Mouse (Mus musculus): Measurements from ENCODE around the gene Serpina1e.
"Not testable (repeated sequence)": the region's sequence is repeated elsewhere in the genome, so short reads cannot be mapped to it uniquely, and the experiment has no call there.

Serpina1e gene

DNA sequence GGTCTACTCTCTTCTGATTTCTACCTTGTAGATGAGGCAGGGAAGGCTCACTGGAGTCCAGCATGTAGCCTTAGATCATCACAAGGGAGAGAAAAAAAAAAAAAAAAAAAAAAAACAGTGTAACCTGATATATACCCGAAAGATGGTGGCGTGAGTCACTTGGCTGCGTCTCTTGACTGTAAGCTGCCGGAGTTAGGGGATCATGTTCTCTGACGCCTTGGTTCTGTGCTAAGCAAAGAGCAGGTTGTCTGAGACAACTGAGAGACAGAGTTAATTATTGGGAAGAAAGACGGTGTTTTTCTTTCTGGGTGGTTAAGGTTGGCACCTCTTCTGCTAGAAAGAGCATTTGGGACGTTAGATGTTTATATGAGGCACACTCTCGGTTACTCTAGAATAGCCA lies 4.1 kb upstream of the Serpina1e start:
- DNase-seq (ENCODE audit: low spot score in 2 of 2): no peak

GRCm38 (mm10) chr12:103962337-103962736 lies 3.6 kb upstream of the Serpina1e start:
- DNase-seq (ENCODE audit: low spot score in 2 of 2): no peak

DNA sequence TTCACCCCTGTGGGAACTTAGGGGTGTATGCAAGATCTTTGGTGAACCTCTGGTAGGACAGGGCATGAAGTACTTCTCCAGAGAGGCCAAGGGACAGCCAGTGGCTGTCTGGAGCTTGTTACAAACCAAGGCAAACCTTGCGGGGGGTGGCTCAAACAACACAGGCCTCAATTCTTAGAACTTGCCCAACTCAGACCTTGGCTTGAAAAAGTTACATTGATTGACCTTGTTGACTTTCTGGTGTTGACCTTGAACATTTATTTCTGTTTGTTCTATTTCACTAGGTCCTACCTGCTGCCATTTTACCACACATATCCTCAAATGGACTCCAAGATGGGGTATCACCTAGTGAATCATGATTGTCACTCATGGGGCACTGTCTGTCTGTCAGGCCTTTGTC lies 2.9 kb upstream of the Serpina1e start:
- no peak for DNase-seq (ENCODE audit: low spot score in 2 of 2)

DNA sequence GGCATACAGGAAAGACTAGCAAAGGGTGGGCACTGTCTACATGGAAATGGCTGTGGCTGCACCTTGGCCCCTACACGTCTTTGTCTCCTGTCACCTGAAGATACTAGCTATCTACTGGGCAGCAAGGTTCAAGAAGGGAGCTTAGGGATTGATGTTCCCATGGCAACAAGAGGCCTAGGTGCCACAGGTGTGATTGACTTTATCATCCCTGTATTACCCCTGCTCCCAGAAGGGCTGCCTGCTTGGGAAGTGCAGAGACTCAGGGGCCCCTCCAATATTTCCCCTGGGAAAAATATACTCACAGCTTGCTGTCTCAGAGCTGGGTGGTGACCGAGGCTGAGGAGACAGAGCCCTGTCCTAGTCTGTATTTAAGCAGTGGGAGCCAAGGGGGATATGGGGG lies 2.2 kb downstream of the Serpina1e start:
- not testable (repeated sequence) for DNase-seq (ENCODE audit: low spot score in 2 of 2)

GRCm38 (mm10) chr12:103952972-103953371 lies 5.8 kb downstream of the Serpina1e start:
- DNase-seq (ENCODE audit: low spot score in 2 of 2): not testable (repeated sequence)

- DNase-seq (ENCODE audit: low spot score in 2 of 2): no peak
Measured at GRCm38 (mm10) chr12:103946243-103946642, 12.5 kb downstream of the Serpina1e start.

GRCm38 (mm10) chr12:103909181-103909580 lies 49.6 kb downstream of the Serpina1e start:
- DNase-seq (ENCODE audit: low spot score in 2 of 2): not testable (repeated sequence)

- DNase-seq (ENCODE audit: low spot score in 2 of 2): not testable (repeated sequence)
Measured at GRCm38 (mm10) chr12:103907746-103908145, 51.0 kb downstream of the Serpina1e start.

DNA sequence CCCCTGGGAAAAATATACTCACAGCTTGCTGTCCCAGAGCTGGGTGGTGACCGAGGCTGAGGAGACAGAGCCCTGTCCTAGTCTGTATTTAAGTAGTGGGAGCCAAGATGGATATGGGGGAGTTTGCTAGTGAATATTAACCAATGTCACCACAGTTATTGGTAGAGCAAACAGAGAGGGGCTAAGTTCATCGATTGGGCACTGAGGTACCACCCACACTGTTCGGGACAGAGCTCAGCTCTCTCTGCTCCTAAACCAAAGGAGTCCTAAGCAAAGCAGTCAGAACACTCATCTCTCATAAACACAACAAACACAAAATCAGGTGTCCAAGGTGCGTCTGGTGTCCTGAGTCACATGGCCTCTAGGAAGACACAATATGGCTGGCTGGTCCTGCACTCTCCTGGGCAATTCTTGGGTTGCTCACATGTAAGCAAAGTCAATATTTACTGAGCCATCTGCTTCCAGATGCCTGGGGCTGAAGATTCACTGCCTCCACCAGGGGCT lies 53.9 kb downstream of the Serpina1e start, which contains the start of gene Serpina1c:
Gene Serpina1c, minus strand, starts transcription at position 51 of the 504 bp plus-strand sequence.
- DNase-seq (ENCODE audit: low spot score in 2 of 2): not testable (repeated sequence)

DNA sequence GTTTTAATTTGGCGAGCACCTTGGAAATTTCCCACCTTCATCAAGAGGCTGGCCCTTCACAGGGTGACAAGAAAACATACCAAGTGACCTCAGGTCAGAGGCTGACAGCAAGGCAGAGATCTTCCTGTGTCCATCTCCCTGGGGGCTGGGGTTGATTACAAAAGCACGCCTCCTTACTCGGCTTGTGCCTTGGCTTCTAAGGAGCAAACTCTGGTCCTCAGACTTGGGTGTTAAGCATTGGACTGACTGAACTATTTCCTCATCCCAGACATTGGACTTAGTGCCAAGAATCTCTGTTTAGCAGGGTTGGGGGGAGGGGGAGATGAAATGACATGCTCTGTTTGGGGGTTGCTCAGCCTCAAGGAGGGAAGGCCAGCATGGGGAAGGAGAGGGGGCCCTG lies 56.8 kb downstream of the Serpina1e start:
- DNase-seq (ENCODE audit: low spot score in 2 of 2): not testable (repeated sequence)
